Mouse (Mus musculus) cortical plate, adult 2 months (tissue): Measurements from ENCODE around the gene Ceacam10.

ENCODE experiments used
- CTCF ChIP-seq: fragments of 200-500 bp; IDR thresholded peaks from 2 replicates; pipeline ENCODE4 v1.5.1; 2011; ENCODE audit warnings: mild to moderate bottlenecking, control low read depth, low read length; ENCODE audit not compliant: insufficient read depth; ENCODE audit errors: extremely low read depth
- POLR2A ChIP-seq: fragments of 200-500 bp; IDR thresholded peaks from 2 replicates; pipeline ENCODE4 v1.6.1; 2011; ENCODE audit warnings: mild to moderate bottlenecking, low read length, control low read depth; ENCODE audit not compliant: insufficient read depth; ENCODE audit errors: extremely low read depth

GRCm38 (mm10) chr7:24827181-24827580 lies 50.2 kb downstream of the Ceacam10 start:
- TF ChIP-seq CTCF (no peak), POLR2A (no peak)
